Mouse (Mus musculus) liver, postnatal 0 days (tissue): ENCODE data around the gene Yjefn3.

Source experiments
- CTCF ChIP-seq: sonication (generic); IDR thresholded peaks from 2 replicates; pipeline ENCODE4 v1.5.1; 2016; ENCODE audit warnings: antibody characterized with exemption, low read depth
- EP300 ChIP-seq: IDR thresholded peaks from 2 replicates; pipeline ENCODE4 v1.6.1; 2016; ENCODE audit warnings: antibody characterized with exemption, low read depth, mild to moderate bottlenecking

- TF ChIP-seq CTCF: no peak
- no peak for TF ChIP-seq EP300
These were observed 41.3 kb downstream of the Yjefn3 start for GRCm38 (mm10) chr8:69861251-69861650.
